Mouse (Mus musculus) lung, postnatal 0 days (tissue): ENCODE data around the gene Kif3b.
"Not testable (repeated sequence)": the region's sequence is repeated elsewhere in the genome, so short reads cannot be mapped to it uniquely, and the experiment has no call there.

Experiments
- CTCF ChIP-seq: IDR thresholded peaks from 2 replicates; pipeline ENCODE4 v1.5.1; 2016; ENCODE audit warnings: antibody characterized with exemption, mild to moderate bottlenecking
- EP300 ChIP-seq: IDR thresholded peaks from 2 replicates; pipeline ENCODE4 v1.6.1; 2016; ENCODE audit warnings: antibody characterized with exemption, mild to moderate bottlenecking, control low read depth

- not testable (repeated sequence) for TF ChIP-seq CTCF, EP300
Observed at GRCm38 (mm10) chr2:153364531-153364930, 73.3 kb downstream of the Kif3b start.
